Mouse (Mus musculus) cerebellum, adult 11 months (tissue): Measurements from ENCODE around the gene Mrps10.
A peak's percentile ranks its signal among the peaks of the same experiment; 100 is the strongest.
"Not testable (repeated sequence)": the region's sequence is repeated elsewhere in the genome, so short reads cannot be mapped to it uniquely, and the experiment has no call there.

ENCODE experiments used
- DNase-seq: peaks from one replicate; pipeline ENCODE4 v3.0.0; 2022

Mrps10 gene

DNA sequence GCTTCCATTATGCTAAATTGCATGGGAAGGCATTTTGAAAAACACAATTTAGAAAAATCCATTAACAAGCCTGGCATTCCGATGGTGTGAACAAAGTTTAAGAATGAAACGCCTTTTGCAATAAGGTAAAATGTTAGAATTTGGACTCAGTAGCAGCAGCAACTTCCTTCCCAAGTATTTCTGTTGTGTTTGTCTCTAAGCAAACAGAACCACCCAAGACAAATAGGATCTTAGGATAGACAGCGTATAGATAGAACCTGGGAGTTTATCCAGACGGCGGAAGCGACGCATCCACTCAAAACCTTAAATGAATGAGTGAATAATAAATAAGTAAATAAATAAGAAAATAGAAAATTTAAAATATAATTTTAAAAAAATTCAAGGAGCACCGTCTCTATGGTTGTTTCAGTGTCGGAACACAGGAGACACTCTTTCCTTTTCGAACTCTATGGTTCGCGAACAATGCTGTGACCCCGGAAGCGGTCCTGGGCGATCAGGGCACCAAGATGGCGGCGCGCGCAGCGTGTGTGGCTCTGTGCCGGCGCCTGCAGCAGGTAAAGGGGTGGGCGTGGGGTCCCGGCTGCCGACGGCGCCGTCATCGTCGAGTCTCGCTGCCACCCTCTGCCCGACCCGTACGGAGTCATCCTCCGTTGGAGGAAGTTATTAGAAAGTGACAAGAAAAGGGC lies at the start of gene Mrps10:
Gene Mrps10 (plus strand): TSS at position 487 of the 686 bp plus-strand sequence.
- peak; percentile 82 for DNase-seq

DNA sequence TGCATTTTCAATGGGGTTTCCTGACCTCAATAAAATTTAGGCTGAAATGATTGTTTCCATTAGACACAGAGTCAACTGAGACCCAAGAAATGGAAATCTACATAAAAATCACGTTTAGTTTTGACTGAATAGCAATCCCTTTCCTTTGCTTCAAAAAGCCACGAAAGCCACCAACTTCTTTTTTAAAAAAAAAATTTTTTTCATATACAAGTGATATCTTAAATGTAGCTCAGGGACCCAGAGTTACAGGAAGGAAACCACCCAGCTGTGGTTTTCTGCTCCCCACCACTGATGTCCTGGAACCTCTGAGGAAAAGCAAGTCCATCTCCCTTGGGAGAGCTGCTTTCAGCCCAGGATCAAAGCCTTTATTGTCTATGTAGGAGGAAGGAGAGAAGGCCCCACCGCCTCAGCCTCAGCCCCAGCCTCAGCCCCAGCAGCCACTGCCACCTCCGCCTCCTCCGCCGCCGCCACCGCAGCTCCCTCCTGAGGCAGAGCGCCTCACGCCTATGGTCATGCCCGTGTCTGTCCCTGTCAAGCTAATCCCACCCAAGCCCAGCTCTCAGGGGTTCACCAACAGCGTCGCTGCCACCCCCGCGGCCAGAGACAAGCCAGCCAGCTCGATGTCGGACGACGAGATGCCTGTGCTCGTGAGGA lies 49.6 kb upstream of the Mrps10 start:
- DNase-seq: no peak

DNA sequence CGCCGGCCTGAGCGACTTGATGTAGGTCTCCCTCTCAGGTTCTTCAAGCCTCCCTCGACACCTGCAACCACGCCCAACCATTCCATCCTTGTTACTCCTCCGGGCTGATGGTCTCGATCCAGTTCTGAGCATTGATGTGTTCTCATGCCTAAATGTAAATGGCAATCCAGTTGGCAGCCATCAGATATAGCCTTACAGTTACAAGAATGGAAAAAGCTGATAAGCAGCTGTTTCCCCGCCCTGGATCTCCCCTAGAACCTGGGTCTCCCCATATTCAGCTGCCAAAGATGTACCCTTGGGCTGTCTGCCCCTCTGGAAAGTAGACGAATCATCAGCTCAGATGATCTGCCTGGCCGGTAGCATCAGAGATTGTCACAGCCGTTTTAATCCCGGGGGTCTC lies 48.9 kb upstream of the Mrps10 start:
- no peak for DNase-seq

DNA sequence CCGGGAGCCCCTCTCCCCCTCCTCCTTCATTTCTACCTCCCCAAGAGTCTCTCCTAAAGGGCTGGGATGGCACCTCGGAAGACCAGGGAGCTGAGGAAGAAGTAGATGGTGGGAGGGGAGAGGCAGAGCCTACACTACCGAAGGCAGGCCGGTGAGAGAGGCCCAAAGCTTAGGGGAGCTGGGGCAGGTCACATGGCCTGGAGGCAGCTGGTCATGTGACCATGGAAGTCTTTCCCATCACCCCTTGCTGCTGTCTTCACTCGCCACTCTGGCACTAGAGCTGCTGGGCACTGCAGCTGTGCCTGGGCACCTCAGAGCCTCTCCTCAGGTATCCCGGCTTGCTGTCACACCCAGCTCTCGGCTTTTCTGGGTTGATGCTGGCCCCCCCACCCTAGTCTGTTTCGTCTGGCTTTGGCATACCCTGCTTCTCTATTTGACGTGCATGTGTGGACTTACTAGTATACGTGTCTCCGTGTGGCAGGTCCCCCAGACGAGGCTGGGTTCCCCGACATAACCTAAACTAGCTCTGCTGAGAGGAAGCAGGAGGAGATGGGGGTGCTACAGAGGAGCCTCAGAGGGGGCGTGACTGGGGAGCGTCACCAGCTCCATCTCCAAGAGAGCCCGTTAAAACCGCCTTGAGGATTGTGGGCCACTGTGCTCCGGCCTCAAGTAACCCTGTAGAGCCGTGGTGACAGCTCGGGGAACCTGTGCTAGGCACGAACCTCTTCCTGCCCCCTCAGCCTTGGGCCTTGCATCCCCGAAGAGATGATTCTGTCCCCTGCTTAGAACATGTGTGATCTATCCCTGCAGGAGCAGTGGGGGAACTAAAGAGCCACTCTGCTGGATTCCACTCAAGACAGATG lies 46.3 kb upstream of the Mrps10 start:
- no peak for DNase-seq

DNA sequence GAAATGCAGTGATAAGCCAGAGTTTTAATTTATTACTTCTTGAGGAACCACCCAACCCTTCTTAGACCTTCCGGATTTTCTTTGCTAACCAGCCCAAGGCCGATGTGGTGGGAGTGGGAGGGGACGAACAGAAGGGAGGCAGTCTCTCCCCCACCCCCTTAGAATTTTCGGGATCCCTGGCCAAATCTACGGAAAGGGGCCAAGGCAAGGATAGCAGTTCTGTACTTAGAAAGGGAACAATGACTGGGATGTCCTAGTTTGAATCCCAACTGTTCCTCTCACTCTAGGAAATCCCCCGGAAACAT lies 45.7 kb upstream of the Mrps10 start:
- no peak for DNase-seq

DNA sequence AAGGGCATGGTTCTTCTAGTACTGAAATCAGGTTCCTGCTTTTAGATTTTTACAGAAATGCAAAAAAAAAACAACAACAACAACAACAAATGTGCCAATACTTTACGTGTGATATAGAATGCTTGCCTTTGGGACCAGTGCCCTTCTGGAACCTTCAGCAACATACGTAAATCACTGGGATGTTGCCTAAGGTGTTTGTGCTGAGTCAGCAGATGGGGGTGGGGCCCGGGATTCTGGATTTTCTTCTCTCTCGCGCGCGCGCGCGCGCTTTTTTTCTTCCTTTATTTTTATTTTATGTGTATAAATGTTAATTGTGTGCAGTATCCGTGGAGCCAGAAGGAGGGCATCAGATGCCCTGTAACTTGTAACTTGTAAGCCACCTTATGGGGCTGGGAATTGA lies 41.1 kb upstream of the Mrps10 start:
- no peak for DNase-seq

DNA sequence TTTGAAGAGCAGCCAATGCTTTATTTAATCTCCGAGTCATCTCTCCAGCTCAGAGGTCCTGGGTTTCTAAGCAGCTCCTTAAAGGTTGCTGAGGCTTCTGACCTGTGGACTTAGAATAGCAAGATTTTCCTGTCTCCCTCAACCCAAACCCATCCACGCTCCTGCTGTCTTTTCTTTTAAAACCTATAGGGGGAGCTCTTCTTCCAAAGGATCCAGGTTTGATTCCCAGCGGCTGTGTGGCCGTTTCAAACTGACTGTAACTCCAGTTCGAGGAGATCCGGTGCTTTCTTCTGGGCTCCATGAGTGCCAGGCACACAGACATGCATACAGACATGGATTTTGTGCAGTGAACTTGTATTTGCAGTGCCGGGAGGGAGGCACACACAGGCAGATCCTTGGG lies 40.7 kb upstream of the Mrps10 start:
- DNase-seq: no peak

DNA sequence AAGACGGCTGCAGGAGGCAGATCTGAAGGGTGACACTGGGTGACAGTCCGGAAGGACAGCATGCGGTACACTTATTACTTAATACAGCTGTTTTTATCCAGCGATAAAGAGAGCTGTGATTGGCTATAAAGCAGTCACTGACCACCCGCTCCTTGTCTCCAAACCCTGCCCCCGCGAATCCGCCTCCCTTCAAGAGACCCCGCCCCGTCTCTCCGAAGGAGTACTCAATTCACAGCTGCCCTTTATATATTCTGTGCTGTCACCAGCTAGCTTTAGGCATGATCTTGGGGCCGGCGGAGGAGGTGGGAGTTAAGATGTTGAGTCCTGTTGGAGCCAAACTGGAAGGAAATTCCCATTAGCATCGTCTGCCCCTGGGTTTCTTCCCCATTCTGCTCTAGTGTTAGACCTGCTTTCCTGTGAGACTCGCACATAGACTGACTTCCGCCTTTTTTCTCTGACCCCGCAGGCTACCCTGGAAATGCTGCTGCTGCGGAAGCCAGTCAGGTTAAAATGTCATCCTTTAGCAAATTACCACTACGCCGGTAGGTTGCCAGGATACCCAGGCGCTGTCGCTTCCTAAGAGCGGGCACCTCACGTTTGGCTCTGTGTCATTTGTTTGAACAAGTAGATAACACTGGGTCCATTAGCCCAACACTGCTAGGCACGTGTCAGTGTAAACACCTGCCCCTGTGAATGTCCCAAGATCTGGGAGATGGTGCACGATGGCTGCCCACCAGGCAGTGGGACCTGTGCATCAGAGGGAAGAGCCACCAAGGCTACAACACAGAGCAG lies 39.9 kb upstream of the Mrps10 start:
- no peak for DNase-seq

DNA sequence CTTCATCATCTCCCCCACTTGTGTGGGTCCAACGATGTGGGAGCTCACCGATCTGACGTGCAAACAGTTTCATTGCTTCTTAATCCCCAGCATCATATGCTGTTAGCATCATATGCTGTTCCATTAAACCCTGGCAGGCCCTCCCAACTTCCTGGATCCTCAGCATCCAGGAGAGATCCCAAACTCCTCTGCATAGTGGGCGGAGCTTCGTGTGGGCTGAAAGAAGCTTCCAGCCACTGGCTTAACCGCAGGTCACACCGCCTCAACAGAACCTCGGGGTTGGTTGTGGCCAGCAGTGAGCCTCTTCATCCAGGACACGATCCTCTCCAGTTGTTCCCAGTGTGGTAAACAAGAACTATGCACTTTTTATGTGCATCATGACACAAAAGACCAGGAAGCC lies 38.1 kb upstream of the Mrps10 start:
- no peak for DNase-seq

DNA sequence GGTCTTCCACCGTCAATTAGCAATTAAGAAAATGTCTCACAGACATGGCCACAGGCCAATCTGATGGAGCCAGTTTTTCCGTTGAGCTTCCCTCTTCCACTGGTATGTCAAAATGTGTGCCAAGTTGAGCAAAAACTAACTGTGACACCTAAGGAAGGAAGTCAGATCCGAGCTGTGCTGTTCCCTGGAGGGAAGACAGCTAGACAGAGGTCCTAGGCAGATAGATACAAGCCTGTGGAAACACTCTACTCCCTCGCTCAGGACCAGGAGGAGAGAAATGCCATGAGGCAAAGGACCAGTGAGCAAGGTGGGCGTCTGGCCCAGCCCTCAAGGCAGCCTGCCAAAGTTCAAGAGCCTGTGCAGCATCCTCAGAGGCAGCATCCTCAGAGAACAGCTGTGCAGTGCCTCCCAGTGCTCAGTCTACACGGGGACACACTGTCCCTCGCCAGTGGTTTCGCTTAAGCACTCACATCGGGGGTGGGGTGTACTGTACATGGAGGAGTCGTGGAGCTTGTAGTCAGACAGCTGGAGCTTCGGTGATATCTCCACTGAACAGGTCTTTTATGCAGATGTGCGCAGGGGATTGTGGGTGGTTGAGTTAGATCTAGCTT lies 36.6 kb upstream of the Mrps10 start:
- DNase-seq: no peak

DNA sequence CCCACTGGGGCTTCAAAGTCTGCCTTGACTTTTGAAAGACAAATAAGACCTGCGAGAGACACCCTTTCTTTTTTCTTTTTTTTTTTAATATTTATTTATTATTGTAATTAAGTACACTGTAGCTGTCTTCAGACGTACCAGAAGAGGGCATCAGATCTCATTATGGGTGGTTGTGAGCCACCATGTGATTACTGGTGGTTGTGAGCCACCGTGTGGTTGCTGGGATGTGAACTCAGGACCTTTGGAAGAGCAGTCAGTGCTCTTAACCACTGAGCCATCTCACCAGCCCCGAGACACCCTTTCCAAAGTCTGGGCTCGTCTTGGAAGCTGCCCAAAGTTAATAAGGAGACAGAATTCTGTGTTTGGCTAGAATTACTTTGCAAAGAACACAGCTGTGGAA lies 36.0 kb upstream of the Mrps10 start:
- DNase-seq: not testable (repeated sequence)

DNA sequence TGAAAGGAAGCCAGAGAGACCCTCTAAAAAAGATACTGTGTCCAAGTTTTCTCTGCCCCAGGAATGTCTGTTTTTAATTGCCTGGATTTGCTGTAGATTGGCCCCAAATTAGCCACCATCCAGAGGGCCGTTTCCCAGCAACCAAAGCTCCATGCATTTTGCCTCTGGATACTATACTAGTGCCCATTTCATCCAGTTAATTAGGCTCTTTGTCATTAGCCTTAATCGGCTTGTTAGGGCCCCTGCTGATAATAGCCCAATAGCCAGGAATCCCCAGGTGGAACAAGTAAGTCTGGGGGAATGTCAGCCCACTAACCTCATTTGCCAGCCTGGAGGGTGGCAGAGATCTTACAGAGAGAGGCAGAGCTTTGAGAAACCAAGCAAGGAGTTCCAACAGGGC lies 35.3 kb upstream of the Mrps10 start:
- DNase-seq: no peak

DNA sequence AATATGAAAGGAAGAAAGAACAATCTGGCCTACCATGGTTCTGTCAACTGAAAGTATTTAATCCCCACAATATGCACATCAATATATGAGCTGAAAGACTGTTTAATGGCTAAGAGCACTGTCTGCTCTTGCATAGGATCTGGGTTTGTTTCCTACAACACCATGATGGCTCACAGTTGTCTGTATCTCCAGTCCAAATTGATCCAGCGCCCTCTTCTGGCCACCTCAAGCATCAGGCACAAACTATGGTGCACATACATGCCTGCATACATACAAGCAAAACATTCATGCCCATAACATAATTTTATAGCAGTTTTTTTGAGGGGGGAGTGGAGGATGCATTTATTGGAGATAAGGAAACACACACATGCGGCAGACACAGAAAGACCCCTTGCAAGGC lies 25.6 kb upstream of the Mrps10 start:
- DNase-seq: no peak

DNA sequence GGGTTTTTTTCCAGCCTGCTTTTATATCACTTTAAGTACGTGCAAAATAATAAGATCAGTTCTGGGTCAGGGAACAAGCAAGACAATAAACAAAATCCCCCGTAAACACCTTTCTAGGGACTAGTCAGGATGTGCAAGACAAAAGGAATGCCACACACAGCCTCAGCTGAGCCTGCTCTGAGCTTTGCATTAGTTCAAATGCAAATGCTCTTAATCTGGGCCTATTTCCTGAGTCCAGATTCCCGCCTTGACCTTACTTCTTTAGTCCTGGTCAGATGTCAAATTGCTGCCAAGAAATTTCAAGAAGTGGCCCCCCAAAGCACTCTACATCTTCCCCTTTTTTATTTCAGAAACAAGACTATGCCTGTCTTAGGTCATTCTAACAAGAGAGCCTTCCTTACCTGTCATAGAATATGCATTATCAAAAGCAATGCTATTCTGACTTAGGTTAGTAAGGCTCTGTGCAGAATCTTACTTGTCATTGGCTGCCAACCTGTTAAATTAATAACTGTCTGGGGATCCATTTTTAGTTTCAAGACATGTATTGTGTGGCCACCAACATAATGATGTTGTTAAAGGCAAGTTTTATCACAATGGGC lies 18.9 kb upstream of the Mrps10 start:
- no peak for DNase-seq

DNA sequence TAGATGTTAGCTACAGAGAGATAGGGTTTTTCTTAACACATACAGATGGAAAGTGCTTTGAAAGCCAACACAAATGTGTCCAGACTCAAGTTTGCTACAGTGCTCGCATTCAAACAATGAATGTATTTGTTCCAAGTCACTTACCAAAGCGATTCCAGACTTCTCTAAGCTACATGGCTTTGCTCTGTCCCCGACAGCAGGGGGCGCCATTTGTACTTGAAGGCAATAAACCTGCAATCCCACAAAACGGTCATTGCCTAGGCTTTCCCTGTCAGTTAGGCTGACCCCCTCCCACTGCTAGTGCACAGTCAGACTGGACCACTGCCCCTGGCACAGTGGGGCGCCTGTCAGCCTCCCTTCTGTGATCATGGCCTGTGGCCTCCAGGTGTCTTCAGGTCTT lies 8.7 kb upstream of the Mrps10 start:
- DNase-seq: no peak

DNA sequence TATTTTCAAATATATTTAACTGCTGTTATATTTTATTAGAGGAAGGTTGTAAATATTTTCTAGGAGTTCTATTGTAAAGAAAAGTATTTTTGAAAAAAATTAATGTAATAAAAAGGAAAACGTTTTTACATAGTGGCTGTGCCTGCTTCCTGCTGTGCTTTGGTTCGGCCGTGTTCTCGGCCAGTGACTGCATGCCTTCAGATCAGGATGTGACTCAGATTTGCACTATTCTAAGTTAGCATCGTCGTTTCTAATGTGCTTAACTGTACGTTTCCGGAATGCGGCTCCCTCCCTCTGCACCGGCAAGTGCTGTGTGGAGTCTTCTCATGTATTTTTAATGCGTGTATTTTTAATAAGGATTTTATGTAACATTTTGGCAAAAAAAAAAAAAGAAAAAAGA lies 7.3 kb upstream of the Mrps10 start:
- DNase-seq: no peak

DNA sequence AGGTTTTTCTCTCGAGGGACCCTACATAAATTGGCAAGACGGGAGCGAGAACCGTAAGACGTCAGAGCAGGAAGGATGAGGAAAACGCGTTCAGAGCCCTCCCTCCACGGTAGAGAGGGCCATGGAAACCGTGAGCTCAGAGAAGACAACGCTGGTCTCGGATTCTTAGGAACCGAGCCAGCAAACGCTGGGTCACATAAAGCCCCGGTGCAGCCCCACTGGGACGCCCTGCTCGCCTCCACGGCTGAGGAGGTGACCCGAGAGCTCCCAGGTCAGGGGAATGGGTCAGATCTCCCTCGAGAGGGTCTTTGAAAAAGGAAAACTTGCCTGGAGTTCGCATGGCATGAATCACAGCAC lies 378 bp downstream of the Mrps10 start:
- peak; percentile 24 for DNase-seq

DNA sequence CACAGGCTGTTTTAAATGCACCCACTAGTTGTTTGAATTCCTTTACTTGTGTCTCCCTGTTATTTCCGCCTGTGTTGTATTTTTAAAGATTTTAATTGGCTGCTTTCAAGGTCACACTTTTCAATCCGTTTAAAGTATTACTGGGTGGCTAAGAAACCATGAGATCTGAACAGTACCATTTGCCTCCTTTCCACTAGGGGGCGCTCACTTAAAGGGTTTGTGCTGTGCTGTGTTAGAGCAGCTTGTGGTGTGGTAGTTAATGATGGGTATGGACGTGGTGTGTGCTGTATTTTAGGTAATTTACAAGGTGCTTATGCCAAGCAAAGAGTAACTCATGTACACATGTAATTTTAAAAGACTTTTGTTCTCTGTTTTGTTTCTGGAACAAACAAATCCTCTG lies 2.8 kb downstream of the Mrps10 start:
- DNase-seq: peak; percentile 31

DNA sequence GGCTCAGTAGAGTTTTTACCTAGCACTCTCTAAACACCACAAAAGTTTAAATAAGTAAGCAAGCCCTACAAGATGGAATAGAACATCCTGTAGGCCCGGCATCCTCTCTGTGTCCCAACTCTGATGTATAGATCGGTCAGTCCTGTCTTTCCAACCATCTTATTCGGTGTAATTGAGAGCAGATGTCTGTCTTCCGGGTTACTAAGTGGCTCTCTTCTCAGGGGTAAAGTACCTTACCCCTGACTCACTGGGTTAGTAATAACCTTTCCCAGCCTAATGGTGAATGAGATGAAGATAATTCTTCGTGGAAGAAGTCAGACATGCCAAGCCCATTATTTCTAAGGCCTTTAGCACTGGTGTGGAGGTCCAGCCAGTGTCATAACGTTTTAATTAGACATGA lies 5.3 kb downstream of the Mrps10 start:
- DNase-seq: no peak

DNA sequence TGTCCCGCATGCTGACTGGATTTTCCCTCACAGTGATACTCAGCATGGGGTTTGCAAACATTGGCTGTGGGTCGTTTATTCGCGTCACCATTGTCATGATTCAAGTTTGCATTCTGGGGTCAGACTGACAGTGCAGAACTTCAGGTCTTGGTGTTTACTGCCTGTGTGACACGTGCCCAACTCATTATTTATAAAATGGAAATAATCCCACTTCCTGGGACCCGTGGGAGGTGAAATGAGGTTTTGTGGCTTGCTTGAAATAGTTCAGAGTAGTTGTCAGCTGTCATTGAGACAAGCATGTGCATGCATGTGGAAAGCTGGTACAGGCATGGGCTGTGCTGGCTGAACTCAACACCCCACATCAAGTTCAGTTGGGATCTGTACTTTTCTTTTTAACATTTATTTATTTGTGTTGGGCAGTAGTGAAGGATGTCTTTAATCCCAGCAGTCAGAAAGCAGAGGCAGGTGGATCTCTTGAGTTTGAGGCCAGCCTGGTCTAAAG lies 8.1 kb downstream of the Mrps10 start:
- no peak for DNase-seq

DNA sequence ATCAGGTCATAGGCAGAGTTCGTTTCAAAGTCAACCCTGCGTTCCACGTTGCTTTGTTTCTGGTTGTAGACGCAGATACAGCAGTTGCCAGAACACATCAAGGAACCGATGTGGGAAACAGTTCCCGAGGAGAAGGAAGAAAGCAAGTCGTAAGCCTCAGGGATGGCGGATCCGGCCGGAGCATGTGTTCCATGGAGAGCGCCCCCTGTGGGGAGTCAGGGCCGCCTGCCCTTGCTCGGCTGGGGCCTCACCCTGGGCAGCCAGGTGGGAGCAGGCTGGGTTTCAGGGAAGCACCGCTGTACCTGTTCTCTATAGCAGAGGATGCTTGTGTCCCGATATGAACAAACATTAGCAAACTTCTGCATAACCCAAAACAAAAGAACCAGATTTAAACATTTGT lies 9.4 kb downstream of the Mrps10 start:
- DNase-seq: no peak

DNA sequence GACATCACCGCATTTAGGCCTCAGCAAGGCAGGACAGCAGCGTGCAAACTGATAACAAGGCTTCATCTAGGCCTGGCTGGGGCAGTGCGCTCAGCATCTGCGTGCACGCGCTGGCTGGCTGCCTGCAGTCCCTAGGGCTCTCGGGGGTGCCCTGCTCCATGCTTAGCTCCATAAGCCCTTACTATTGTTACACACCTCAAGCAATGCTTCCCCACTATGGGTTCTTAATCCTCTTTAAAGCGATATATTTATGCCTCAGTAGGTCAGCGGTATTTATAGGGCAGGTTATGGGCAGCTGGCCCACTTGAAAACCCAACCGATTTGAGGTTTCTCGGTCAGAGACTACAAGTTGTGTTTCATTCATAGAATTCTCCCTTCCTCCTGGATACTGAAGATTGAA lies 13.2 kb downstream of the Mrps10 start:
- no peak for DNase-seq
